Mouse (Mus musculus) testis, postnatal 14 days (tissue): ENCODE results near the gene Gns.

Experiments used
- DNase-seq: peaks from one replicate; pipeline ENCODE4 v3.0.0; 2021; ENCODE audit warnings: low spot score

Gns gene

DNA sequence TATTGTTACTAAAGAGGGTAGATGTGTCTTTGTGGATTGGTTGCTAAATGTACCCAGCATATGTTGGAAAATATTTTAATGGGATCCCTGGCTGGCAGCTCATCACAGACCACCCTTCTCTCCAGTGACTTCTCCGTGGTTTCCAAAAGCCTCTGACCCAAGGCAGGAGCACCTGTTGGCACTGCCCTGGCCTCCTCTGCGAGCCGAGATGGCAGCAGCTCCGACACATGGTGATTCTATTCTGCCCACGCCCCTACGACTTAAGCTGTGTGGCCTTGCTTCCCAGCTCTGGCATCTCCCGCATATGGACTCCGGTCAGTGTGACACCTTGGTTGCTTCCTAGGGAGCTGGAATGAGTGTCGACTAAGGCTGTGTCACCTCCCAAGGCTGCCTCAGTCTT lies 38.2 kb downstream of the Gns start:
- DNase-seq = no peak

DNA sequence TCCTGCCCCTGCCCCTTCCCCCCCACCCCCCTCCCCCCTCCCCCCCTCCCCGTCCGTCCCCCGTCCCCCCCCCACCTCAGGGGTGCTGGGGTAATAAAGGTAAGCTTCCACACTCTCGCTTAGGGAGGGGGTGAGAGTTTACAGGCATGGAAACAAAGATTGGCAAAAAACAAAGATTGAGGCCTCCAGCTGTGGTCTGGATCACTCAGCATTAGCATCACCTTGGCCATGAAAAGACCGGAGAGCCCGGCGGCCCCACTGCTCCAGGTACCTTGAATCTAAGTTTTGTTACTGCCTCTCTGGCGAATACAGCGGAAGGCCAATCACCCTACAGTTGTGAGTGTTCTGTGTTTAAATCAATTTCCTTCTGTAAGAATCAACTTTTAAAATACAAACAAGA lies 39.1 kb downstream of the Gns start:
- no peak for DNase-seq

DNA sequence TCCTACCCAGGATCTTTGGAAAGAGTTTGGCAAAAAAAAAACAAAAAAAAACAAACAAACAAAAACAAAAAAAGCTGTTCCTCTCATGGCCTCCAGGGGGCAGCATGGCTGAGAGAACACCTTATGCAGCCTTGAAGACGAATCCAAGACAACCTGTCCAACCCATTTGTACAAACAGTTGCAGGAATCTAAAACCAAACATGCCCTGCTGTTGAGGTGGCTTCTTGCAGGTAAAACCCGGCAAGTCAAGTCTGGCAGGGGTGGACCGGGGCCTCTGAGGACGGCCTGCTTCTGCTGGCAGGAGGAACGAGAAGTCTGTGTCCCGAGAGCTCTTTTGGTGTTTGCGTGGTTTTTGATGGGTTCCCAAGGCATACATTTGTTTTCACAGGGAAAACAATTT lies 44.8 kb downstream of the Gns start:
- DNase-seq = no peak

DNA sequence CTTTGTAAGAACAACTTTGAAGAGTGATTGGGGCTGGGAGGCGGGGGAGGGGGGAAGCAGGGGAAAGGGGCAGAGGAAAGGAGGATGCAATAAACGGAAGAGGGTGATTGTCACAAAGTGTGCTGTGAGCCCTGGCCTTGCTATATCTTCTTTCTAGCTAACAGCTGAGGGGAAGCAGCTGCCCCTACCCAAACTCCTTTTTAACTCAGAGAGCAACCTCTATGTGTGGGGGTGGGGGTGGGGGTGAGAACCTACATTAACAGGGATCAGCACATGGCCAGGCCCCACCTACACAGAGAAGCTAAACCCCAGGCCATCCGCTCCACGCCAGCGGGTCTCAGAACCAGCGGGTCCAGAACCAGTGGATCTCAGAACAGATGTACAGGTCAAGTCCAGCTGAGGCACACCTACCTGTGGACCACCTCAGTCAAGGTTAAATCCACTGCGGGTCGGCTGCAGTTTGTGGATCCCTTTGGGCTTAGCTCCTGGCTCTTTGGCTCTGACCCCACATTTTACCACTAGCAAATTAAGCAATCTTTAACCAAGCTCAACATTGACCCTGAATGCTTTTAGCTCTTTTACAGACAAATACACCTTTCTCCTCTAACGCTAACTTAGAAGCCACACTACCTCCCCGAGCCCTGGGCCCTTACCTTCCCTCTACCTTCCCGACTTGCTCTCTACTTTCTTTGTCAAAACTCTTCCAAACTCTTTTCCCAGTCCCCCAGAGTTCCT lies 47.0 kb downstream of the Gns start:
- no peak for DNase-seq

DNA sequence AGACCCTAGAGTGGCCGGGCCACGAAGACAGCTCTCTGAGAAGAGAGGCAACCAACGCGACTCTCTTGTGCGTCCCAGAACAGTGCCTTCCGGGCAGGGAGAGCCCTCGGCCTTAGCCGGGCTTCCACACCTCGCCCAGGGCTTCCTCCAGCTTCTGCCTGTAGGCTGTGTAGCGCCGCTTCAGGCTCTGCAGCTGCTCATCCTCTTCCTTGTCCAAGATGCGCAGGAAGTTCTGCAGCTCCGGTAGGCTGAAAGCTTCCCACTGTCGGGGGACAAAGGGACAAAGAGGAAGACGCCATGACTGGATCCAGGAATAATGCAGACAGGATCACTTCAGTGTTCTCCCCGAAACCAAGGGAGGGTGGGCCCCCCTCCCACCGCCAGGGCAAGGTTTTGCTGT lies 47.9 kb downstream of the Gns start:
- no peak for DNase-seq

DNA sequence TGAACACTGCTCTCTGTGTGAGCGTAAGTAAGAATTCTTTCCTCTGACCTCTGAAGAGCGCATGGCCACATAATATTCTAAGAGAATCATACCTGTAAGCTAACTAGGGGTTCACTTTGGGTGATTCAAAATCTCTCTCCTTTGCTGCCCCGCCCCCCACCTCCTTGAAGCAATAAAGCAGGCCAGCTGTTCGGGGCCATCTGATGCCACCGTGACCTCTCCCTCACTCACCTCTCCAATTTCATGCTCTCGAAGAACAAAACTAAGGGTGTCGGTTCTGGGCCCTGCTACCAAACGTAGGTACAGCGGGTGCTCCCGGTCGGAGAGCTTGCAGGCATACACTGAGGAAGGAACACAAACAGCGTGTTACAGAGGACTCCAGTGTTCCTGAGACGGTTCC lies 49.2 kb downstream of the Gns start:
- DNase-seq = no peak

DNA sequence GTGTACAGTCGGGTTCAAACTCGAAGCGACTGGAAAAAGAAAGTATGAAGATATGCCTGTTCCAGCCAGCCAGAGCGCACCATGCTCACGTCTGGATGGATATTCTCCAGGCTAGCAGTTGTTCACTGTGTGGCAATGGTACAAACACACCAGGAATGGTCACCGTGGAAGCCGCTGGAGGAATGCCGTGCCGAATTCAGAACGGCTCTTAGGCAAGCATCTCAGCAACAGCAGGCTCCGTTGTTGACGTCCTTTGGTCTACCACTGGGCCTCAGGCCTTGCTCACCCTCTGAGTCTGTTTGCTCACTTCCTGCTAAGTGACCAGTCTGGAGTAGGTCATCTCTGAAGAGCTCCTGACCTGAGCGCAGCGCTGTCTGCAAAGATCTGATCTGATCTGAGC lies 53.9 kb downstream of the Gns start:
- no peak for DNase-seq

DNA sequence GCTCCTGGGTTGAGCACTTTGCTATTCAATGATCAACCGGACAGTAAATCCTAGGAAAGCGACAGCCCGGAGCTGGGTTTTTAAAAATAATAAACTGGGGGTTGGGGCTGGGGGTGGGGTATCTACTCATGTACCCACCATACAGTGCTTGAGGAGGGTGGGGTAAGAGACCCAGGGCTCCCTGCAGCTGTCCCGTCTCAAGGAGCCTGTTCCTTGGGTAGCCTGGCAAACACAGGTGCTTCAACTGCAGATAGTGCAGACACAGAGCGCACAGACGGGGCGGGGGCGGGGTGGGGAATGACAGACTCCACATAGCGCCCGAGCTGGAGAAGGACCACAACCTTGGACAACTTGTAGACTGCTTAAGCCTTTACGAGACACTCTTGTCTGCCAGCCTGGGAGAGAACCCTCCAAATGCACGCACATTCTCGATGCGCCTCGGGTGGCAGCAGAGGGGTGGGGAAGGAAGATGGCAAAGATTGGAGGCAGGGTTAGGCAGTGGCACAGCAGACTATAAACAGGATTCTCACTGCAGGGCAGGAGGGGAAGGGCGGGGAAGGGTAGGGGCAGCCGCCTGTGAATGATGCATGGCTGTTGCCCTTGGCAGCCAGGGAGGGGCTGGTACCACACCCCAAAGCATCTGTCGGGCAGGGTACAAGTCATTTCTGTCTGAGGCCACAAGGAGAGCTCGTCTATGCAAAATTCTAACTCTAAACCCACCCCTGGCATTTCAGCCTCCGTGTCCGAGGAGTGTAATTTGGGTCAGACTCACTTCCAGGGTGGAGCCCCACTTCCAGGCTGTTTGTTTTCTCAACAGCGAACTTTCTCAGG lies 55.0 kb downstream of the Gns start:
- no peak for DNase-seq

DNA sequence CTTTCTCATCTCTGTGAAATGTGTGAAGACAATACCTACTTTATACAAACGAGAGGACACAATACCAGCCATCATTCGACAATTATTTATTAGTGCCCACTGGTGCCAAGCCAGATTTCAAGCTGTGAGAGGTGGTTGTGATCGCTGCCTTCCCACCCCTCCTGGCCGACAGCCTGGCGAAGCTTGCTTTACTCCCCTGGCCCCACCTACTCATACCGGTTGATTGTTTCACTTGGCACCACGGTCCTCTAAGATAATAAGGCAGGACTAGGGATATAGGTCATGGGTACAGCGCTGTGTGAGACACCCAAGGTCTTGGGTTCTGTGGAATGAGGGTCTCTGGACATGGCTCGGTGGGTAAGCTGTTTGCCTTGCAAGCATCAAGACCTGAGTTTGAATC lies 56.1 kb downstream of the Gns start:
- no peak for DNase-seq

DNA sequence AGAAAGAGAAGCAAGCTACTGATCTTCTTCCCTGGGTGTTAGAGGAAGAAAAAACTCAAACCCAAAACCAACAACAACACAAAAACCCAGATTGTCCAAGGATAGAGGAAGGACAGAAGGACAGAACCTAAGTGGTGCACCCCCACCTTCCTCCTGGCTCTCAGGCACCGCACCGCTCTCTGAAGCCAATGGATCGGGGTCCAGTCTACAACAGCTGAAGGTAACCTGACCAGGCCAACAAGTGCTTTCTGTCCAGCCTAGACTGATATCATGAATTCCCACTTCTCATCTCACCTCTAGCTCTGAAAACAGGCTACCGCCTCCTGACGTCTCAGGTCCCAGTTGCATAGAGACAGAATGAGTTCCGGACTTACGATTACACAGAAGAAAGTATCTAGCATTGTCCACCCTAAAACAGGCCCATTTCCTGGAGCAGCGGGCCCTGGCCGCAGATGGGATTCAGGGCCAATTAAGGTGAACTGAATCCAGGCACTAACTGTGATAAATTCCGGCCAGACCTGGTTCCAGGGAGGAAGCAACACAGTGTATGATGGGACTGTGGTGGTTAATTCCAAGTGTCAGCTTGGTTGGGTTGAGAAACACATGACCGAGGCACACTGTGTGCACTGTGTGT lies 56.9 kb downstream of the Gns start:
- DNase-seq = no peak

DNA sequence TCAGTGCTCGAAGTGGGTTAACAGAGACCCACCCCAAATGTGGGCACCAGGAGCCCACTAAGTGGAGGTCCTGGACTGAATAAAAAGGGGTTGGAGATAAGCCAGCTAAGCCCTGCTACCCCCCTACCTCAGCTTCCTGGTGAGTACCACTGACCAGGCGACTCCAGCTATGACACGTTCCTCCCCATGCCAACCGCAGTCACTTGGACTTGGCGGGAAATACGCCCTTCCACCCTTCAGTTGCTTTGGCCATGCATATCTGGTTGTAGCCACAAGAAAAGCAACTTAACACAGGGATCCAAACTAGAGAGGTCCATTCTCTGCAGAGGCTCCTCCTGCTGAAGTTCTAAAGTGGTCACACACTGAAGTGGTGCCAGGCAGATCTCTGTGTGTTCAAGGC lies 57.4 kb downstream of the Gns start:
- no peak for DNase-seq

DNA sequence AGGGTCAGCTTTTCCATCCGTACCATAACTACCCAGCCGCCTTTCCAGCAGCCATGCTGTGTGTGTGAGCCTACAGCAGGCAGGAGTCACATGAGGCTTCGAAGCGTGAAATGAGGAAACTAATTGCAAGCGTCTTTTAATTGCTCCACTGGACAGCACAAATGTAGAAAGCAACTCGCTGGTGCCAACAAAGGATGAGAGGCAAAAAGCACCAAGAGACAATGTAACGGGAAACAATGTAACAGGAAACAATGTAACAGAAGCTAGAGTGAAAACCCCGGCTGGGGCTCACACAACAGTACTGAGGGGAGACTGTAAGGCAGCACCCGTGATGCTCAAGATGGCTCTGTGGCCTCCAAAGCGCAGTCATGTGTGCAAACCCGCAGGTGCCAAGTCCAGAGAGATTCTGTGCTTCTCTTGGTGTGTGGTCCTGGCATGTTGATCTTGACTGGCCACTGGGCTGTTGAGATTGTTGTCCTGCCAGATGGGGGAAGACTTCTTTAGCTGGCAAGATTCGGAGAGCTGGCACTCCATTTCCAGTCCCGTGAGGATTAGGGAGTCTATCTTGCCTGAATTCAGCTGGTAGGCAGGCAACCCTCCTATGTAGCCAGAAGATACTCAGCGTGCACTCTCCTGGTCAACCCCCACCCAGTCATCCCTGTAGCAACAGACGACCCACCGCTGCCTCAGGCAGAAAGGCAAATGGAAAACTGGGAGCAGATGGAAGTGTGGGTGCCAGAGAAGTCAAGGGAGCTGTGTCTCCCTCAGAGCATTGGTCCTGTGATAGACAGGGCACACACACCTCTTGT lies 58.9 kb downstream of the Gns start:
- DNase-seq = peak; percentile 45

DNA sequence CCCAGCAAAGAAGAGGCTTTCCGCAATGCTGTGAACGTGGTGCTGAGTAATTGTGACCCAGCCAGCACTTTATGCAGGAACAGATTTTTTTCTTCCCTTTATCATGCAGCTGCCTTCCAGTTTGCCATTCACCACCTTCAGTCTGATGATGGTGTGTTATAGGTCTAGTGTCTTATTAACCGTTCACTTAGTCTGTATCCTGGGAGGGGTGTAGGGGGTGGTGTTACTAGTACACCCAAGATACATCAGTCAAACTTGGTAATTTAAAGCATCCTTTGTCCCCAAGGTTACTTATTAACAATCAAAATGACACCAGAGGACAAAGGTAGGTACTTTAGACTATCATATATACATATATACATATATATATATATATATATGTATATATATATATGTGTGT lies 59.6 kb downstream of the Gns start:
- no peak for DNase-seq

DNA sequence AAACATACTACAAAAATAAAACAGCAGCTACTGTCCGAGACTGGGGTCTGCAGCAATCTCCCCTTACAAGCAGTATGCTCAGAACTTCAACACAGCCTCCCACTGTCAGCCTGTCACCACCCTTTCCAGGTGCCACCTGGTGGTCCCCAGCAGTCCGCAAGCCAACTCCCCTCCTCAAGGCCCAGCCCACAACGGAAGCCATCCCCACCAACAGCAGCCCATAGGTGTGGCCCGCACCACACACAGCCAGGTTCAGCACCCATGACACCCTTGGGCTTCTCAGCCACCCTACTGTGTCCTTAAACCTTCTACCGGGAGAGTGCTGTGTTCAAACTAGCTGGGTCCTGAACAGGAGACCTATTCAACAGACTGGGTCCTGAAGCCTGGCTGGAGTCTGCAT lies 60.2 kb downstream of the Gns start:
- no peak for DNase-seq

DNA sequence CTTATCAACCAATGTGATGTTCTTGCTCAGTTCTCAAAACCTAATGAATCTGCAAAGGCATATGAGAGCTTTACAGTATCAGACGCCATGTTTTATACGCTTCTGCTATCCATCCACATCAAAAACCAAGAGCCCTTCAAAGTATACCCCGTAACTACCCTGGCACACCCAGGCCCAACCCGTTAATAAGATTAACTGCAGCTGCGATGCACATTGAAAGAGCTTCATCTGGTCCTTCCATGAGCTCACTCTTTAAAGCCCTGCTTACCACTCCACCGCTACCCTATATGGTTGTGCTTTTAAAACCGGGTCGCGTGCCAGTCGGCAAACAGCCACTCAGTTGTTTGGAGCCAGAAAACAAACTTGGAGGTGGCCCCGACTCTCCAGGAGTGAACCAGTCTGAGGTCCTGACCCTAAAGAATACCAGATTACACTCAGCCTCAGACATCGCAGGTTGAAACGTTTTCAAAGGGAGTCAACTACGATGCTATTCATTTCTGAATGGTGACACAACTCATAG lies 60.7 kb downstream of the Gns start:
- no peak for DNase-seq

DNA sequence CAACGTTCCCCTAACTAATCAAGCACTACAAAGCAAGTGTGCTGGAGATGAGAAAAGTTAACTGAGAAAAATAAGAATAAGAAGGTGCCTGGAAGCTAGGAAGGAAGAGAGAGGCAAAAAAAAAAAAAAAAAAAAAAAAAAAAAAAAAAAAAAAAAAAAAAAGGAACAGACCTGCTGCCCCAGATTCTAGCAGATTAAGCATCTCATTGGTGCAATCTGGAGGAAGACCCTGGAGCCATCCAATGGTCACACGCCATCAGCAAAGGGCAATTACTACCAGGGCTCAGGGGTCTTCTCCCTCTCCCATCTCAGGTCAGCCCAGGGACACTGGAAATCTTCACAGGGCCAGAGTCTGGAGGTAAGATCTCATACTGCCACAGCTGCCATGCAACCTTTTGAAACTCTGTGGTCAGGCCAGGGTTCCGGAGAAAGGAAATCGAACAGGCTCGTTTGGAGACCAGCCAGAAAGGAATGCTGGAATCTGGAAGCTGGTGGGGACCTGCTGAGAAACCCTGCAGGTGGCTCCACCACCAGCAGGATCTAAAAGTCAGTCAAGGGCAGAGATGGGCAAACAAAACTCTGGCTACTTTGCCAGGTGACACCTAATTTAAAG lies 61.7 kb downstream of the Gns start:
- DNase-seq = no peak

DNA sequence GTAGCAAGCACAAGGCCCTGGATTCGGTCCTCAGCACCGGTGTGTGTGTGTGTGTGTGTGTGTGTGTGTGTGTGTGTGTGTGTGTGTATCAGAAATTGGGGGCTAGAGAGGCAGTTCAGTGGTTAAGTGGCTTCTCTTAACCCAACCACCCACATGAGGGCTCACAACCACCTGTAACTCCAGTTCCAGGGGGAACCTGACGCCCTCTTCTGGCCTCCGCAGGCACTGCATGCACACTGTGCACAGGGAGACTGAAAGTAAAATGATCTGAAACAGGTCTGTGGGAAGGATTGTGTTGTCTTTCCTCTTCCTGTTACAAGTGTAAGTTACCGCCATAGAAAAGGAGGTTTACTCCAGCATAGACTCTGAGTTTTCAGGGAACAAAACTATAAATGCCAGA lies 62.2 kb downstream of the Gns start:
- DNase-seq = no peak

DNA sequence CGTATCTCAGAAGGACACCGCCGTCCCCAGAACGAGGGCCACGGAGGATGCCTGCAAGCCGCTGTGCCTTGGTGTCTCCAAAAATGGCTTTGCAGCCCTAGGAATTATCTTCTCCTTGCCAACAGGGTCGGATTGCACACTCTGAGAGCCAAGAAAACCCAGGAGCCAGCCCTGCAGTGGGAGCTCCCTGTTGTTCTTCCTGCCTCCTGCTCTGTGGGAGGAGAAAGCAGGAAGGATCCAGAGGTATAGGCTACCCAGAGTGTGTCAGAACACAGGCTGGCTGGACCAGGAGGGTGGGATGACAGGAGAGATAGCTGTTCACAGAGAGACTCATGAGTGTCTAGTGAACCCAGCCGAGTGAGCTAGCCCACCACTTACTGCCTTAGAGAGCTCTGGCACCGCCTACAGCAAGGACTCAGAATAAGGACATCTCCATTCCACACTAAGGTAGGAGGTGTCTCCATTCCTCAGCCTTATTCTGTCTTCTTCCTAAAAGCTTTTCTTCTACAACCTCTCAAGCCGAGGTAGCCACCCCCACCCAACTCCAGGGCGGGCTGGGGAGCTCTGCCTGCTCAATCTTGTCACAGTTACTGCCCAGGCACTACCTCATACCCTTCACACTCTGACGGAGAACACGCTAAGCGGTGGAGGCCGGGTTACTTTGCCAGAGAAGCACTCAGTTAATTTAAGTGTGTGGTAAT lies 63.3 kb downstream of the Gns start:
- DNase-seq = no peak

DNA sequence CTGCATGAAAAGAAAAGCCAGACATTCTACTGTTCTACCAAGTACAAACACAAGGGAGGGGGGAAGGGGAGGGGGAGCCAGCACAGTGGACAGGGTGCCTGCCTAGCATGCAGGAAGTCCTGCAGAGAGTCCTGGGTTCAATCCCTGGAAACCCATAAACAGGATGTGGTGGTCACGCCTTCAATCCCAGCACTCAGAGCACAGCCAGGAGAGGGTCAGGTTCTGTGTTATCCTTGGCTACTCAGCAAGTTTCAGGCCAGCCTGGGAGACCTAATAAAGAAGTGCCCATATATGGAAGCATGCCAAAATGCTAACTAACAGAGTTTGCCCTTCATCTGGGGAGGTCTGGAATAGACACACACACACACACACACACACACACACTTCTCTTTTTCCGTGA lies 64.2 kb downstream of the Gns start:
- DNase-seq = no peak

DNA sequence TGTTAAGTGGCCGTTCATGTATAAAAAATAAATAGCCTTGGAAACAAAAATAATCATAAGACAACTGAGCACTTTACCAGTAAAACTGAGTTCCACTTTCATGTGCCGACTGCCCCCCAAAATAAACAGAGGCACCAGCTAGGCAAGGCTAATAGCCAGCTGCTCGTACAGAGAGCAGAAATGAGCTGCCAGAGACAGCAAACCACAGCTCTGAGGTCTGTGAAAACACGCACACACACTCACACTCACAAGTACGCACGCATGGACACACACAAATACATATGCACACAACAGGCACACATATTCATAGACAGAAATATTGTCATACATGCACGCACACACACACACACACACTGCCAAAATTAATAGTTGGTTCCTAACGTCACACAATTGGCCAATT lies 64.7 kb downstream of the Gns start:
- DNase-seq = no peak
